Mouse (Mus musculus) intestine, postnatal 0 days (tissue): ENCODE measurements around the gene Gsk3a. TPM values are rescaled to one million over a fixed set of nuclear protein-coding genes. Genes with fewer than 3 reads are reported as not detected.
A peak's percentile ranks its signal among the peaks of the same experiment; 100 is the strongest.

Experiments
- ATAC-seq: fragments of 200-750 bp; cut with Nextera tagmentation; 2 replicates; pipeline ENCODE4 v1.8.0; 2017; ENCODE audit warnings: mild to moderate bottlenecking, moderate TSS enrichment, moderate library complexity
- H3K27ac ChIP-seq: fragments of 300-500 bp; sonication (generic); 2 replicates; pipeline ENCODE4 v1.5.1; 2014; ENCODE audit warnings: mild to moderate bottlenecking, low read depth, low read length, moderate library complexity
- H3K27me3 ChIP-seq: fragments of 300-500 bp; sonication (generic); replicated peaks from 2 replicates; pipeline ENCODE4 v1.6.1; 2014; ENCODE audit warnings: low read length, mixed read lengths; ENCODE audit not compliant: control insufficient read depth, insufficient read depth
- H3K36me3 ChIP-seq: fragments of 300-500 bp; sonication (generic); 2 replicates; pipeline ENCODE4 v1.6.1; 2014; ENCODE audit warnings: mild to moderate bottlenecking, moderate library complexity; ENCODE audit not compliant: control insufficient read depth, insufficient read depth
- H3K4me1 ChIP-seq: fragments of 300-500 bp; sonication (generic); replicated peaks from 2 replicates; pipeline ENCODE4 v1.6.1; 2014; ENCODE audit warnings: antibody characterized with exemption, low read length, mixed read lengths; ENCODE audit not compliant: control insufficient read depth, insufficient read depth
- H3K4me2 ChIP-seq: fragments of 300-500 bp; sonication (generic); replicated peaks from 2 replicates; pipeline ENCODE4 v1.6.1; 2014; ENCODE audit warnings: low read depth, mild to moderate bottlenecking, moderate library complexity
- H3K4me3 ChIP-seq: fragments of 300-500 bp; sonication (generic); 2 replicates; pipeline ENCODE4 v1.5.1; 2014; ENCODE audit warnings: low read depth, low read length
- H3K9ac ChIP-seq: fragments of 300-500 bp; sonication (generic); 2 replicates; pipeline ENCODE4 v1.6.1; 2014; ENCODE audit warnings: mild to moderate bottlenecking, low read depth, low read length
- H3K9me3 ChIP-seq: fragments of 300-500 bp; sonication (generic); 2 replicates; pipeline ENCODE4 v1.6.1; 2016; ENCODE audit warnings: mixed run types; ENCODE audit not compliant: control insufficient read depth
- CTCF ChIP-seq: sonication (generic); IDR thresholded peaks from 2 replicates; pipeline ENCODE4 v1.5.1; 2016; ENCODE audit warnings: low read depth, mild to moderate bottlenecking, control low read depth, antibody characterized with exemption, moderate library complexity
- WGBS: fragments of 180-500 bp; shearing (Covaris S2); extraction: QIAGEN DNeasy Blood & Tissue Kit; methylation state at CpG from one replicate; pipeline ENCODE4 v1.1.7; 2014; 5-methylcytosine and 5-hydroxymethylcytosine counted together
- polyA plus RNA-seq: library from polyadenylated mRNA; unstranded; fragments of >200 nt; fragmentation: Nextera tagmentation; extraction: Ambion mirVana; gene quantifications from 2 replicates; pipeline ENCODE4 v1.2.1, GENCODE M21; 2015

The Gsk3a gene
- polyA plus RNA-seq, 1 experiment from 2014 or later: 9.7 TPM

- no peaks in the 10 kb centered on the region for H3K27me3 ChIP-seq
- H3K4me3 ChIP-seq: no peak overlapping the region
- peaks cover 27% of the 10 kb centered on the region for H3K36me3 ChIP-seq
- H3K9me3 ChIP-seq: no peaks in the 10 kb centered on the region
- H3K9ac ChIP-seq: peak overlapping the region; percentile 77; the same call in 1 of the 2 replicates
- H3K4me1 ChIP-seq: no peaks in the 10 kb centered on the region; the same call in 1 of the 2 replicates
- ATAC-seq: no peak
- no peak overlapping the region; the same call in 1 of the 2 replicates for H3K27ac ChIP-seq
- no peak for TF ChIP-seq CTCF
- 76% methylated on average over 8 of the region's 8 CpGs for WGBS
- H3K4me2 ChIP-seq: peak overlapping the region; percentile 72
These were observed 32.1 kb upstream of the Gsk3a start for GRCm38 (mm10) chr7:25269545-25270271.

GRCm38 (mm10) chr7:25269029-25269428 lies 31.4 kb upstream of the Gsk3a start:
- Histone ChIP-seq H3K9ac (peak overlapping the region; percentile 77), H3K4me3 (peak overlapping the region; percentile 68), H3K4me2 (peak overlapping the region; percentile 72), H3K27me3 (no peaks in the 10 kb centered on the region), H3K9me3 (no peaks in the 10 kb centered on the region), H3K36me3 (peaks cover 27% of the 10 kb centered on the region), H3K4me1 (no peaks in the 10 kb centered on the region; the same call in 1 of the 2 replicates), H3K27ac (no peak overlapping the region; the same call in 1 of the 2 replicates)
- 40% methylated on average over 4 of the region's 4 CpGs for WGBS
- no peak for TF ChIP-seq CTCF
- ATAC-seq: no peak

- WGBS: under 1% methylated on average over 7 of the region's 7 CpGs
- Histone ChIP-seq H3K4me1 (no peaks in the 10 kb centered on the region; the same call in 1 of the 2 replicates), H3K27ac (peak overlapping the region; percentile 78), H3K27me3 (no peaks in the 10 kb centered on the region), H3K36me3 (peaks cover 27% of the 10 kb centered on the region), H3K9me3 (no peaks in the 10 kb centered on the region), H3K4me3 (peak overlapping the region; percentile 68), H3K9ac (peak overlapping the region; percentile 77), H3K4me2 (peak overlapping the region; percentile 72)
- TF ChIP-seq CTCF: no peak
- ATAC-seq: no peak
These were observed 30.9 kb upstream of the Gsk3a start for GRCm38 (mm10) chr7:25268588-25268987.

- peak; percentile 95 for ATAC-seq
- no peak for TF ChIP-seq CTCF
- Histone ChIP-seq H3K27me3 (no peaks in the 10 kb centered on the region), H3K9ac (peak overlapping the region; percentile 77), H3K9me3 (no peaks in the 10 kb centered on the region), H3K36me3 (peaks cover 21% of the 10 kb centered on the region), H3K27ac (peak overlapping the region; percentile 87), H3K4me2 (peak overlapping the region; percentile 72), H3K4me1 (no peaks in the 10 kb centered on the region; the same call in 1 of the 2 replicates), H3K4me3 (peak overlapping the region; percentile 68)
- under 1% methylated on average over 33 of the region's 33 CpGs for WGBS
These were observed 30.3 kb upstream of the Gsk3a start for GRCm38 (mm10) chr7:25267751-25268463.

- 0 out of 2 replicates have a peak, but pooled peaks have one; percentile 6 for TF ChIP-seq CTCF
- Histone ChIP-seq H3K9me3 (no peaks in the 10 kb centered on the region), H3K27me3 (no peaks in the 10 kb centered on the region), H3K4me1 (no peaks in the 10 kb centered on the region; the same call in 1 of the 2 replicates), H3K4me3 (peak within 1 kb of the TSS; percentile 68), H3K4me2 (peak within 1 kb of the TSS; percentile 72), H3K9ac (peak within 1 kb of the TSS; percentile 77), H3K36me3 (peaks cover 17% of the 10 kb centered on the region; the same call in 1 of the 2 replicates), H3K27ac (peak within 1 kb of the TSS; percentile 87)
- WGBS: under 1% methylated on average over 29 of the region's 29 CpGs
- peak; percentile 87 for ATAC-seq
These were observed 29.7 kb upstream of the Gsk3a start, which contains the start of gene Cic for GRCm38 (mm10) chr7:25267301-25267750. Gene Cic (plus strand): TSS chr7:25267704.
